Mouse (Mus musculus): Measurements from ENCODE around the gene Sdf4. TPM values are rescaled to one million over a fixed set of nuclear protein-coding genes. Genes with fewer than 3 reads are reported as not detected.

Gene Sdf4
- total and polyA plus RNA-seq, 3 experiments: 31.8 to 163 (median 94.4) TPM

DNA sequence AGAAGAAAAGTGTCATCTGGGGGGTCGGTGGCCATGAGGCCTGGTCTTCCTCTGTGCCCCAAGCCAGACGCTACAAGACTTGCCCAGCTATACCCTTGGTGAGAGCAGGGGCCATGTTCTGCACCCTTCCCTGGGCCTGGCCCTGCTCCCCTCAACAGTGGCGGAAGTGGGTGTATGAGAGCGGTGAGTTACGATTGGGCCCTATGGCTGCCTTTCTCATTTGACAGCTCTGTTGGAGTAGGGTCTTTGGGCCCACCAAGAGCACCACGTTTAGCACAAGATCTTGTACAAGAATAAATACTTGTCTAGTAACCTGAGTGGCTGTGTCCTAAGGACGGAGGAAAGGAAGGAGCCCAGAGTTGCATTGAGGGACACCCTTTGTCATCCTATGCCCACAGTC is 35.9 kb downstream of the Sdf4 start:
- TF ChIP-seq CTCF (IDR thresholded peaks at IDR 0.05; ENCODE audit: low read depth, low read length) (no peak), GATA1 (IDR thresholded peaks at IDR 0.05; ENCODE audit: borderline replicate concordance, low read length) (no peak), TAL1 (conservative IDR thresholded peaks at IDR 0.05; ENCODE audit: low read depth, low read length) (no peak), GATA2 (IDR thresholded peaks at IDR 0.05; ENCODE audit: borderline replicate concordance, low read depth, low read length) (no peak), POLR2AphosphoS5 (IDR thresholded peaks at IDR 0.05; ENCODE audit: insufficient replicate concordance, low read depth, low read length) (no peak)
- peaks cover 23% of the 10 kb centered on the region for H3K27me3 ChIP-seq (ENCODE audit: insufficient read depth, low read length)
- H3K9me3 ChIP-seq (replicated peaks): no peaks in the 10 kb centered on the region
- H3K4me3 ChIP-seq (ENCODE audit: low read depth, low read length): no peak overlapping the region
- peaks cover 15% of the 10 kb centered on the region for H3K4me1 ChIP-seq (ENCODE audit: insufficient read depth, low read depth, low read length)
- no peaks in the 10 kb centered on the region for H3K36me3 ChIP-seq (replicated peaks)
- ATAC-seq (ENCODE audit: extremely low read depth, insufficient number of reproducible peaks, low FRiP score, poor library complexity, severe bottlenecking): no peak
- no peak for DNase-seq (ENCODE audit: low spot score)

DNA sequence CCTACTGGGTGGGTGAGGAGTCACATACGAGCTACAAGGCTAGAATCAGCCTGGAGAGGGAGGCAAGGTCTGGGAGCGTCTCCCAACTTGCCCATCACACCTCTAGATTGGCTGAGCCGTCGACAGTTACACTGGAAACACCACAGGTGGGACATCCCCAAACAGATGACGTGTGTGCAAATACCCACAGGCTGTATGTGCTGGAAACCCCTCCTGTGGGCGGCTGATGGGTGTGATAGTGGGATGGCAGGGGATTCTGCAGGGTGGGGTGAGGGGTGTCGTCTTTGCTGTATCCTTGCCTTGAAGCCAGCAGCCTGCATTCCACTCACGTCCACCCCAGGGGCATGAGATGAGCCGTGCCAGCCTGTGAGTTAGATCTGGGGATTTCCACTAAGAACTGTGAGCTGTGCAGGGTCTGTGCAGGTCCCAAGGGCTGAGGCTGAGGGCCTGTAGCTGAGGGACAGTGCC is 38.0 kb downstream of the Sdf4 start:
- Histone ChIP-seq H3K9me3 (replicated peaks) (no peaks in the 10 kb centered on the region), H3K4me1 (ENCODE audit: insufficient read depth, low read depth, low read length) (peaks cover 15% of the 10 kb centered on the region), H3K27me3 (ENCODE audit: insufficient read depth, low read length) (peaks cover 30% of the 10 kb centered on the region), H3K36me3 (replicated peaks) (no peaks in the 10 kb centered on the region), H3K4me3 (ENCODE audit: low read depth, low read length) (no peak overlapping the region)
- DNase-seq (ENCODE audit: low spot score) (no peak), ATAC-seq (ENCODE audit: extremely low read depth, insufficient number of reproducible peaks, low FRiP score, poor library complexity, severe bottlenecking) (no peak)
- TF ChIP-seq GATA2 (IDR thresholded peaks at IDR 0.05; ENCODE audit: borderline replicate concordance, low read depth, low read length) (no peak), CTCF (IDR thresholded peaks at IDR 0.05; ENCODE audit: low read depth, low read length) (no peak), GATA1 (IDR thresholded peaks at IDR 0.05; ENCODE audit: borderline replicate concordance, low read length) (no peak), TAL1 (conservative IDR thresholded peaks at IDR 0.05; ENCODE audit: low read depth, low read length) (no peak), POLR2AphosphoS5 (IDR thresholded peaks at IDR 0.05; ENCODE audit: insufficient replicate concordance, low read depth, low read length) (no peak)

- no peak for ATAC-seq (ENCODE audit: extremely low read depth, insufficient number of reproducible peaks, low FRiP score, poor library complexity, severe bottlenecking)
- Histone ChIP-seq H3K4me1 (ENCODE audit: insufficient read depth, low read depth, low read length) (peaks cover 15% of the 10 kb centered on the region), H3K4me3 (ENCODE audit: low read depth, low read length) (no peak overlapping the region), H3K36me3 (replicated peaks) (no peaks in the 10 kb centered on the region), H3K9me3 (replicated peaks) (no peaks in the 10 kb centered on the region), H3K27me3 (ENCODE audit: insufficient read depth, low read length) (peaks cover 31% of the 10 kb centered on the region)
- TF ChIP-seq GATA2 (IDR thresholded peaks at IDR 0.05; ENCODE audit: borderline replicate concordance, low read depth, low read length) (no peak), TAL1 (conservative IDR thresholded peaks at IDR 0.05; ENCODE audit: low read depth, low read length) (no peak), CTCF (IDR thresholded peaks at IDR 0.05; ENCODE audit: low read depth, low read length) (no peak), POLR2AphosphoS5 (IDR thresholded peaks at IDR 0.05; ENCODE audit: insufficient replicate concordance, low read depth, low read length) (no peak), GATA1 (IDR thresholded peaks at IDR 0.05; ENCODE audit: borderline replicate concordance, low read length) (no peak)
- DNase-seq (ENCODE audit: low spot score): no peak
These were observed 38.6 kb downstream of the Sdf4 start for GRCm38 (mm10) chr4:156031255-156031592.

GRCm38 (mm10) chr4:156031593-156032391 is 39.1 kb downstream of the Sdf4 start:
- no peak overlapping the region for H3K4me3 ChIP-seq (ENCODE audit: low read depth, low read length)
- DNase-seq (ENCODE audit: low spot score) (no peak), ATAC-seq (ENCODE audit: extremely low read depth, insufficient number of reproducible peaks, low FRiP score, poor library complexity, severe bottlenecking) (0 out of 2 replicates have a peak, but pooled peaks have one; percentile 8)
- no peaks in the 10 kb centered on the region for H3K9me3 ChIP-seq (replicated peaks)
- peaks cover 15% of the 10 kb centered on the region for H3K4me1 ChIP-seq (ENCODE audit: insufficient read depth, low read depth, low read length)
- TF ChIP-seq CTCF (IDR thresholded peaks at IDR 0.05; ENCODE audit: low read depth, low read length): no peak
- TF ChIP-seq POLR2AphosphoS5 (IDR thresholded peaks at IDR 0.05; ENCODE audit: insufficient replicate concordance, low read depth, low read length): no peak
- TF ChIP-seq TAL1 (conservative IDR thresholded peaks at IDR 0.05; ENCODE audit: low read depth, low read length): no peak
- no peak for TF ChIP-seq GATA2 (IDR thresholded peaks at IDR 0.05; ENCODE audit: borderline replicate concordance, low read depth, low read length)
- no peak for TF ChIP-seq GATA1 (IDR thresholded peaks at IDR 0.05; ENCODE audit: borderline replicate concordance, low read length)
- peaks cover 30% of the 10 kb centered on the region for H3K27me3 ChIP-seq (ENCODE audit: insufficient read depth, low read length)
- H3K36me3 ChIP-seq (replicated peaks): no peaks in the 10 kb centered on the region

GRCm38 (mm10) chr4:156032856-156033255 is 40.2 kb downstream of the Sdf4 start:
- Histone ChIP-seq H3K4me1 (ENCODE audit: insufficient read depth, low read depth, low read length) (peaks cover 15% of the 10 kb centered on the region), H3K4me3 (ENCODE audit: low read depth, low read length) (no peak overlapping the region), H3K27me3 (ENCODE audit: insufficient read depth, low read length) (peaks cover 30% of the 10 kb centered on the region), H3K9me3 (replicated peaks) (no peaks in the 10 kb centered on the region), H3K36me3 (replicated peaks) (no peaks in the 10 kb centered on the region)
- ATAC-seq (ENCODE audit: extremely low read depth, insufficient number of reproducible peaks, low FRiP score, poor library complexity, severe bottlenecking): no peak
- TF ChIP-seq CTCF (IDR thresholded peaks at IDR 0.05; ENCODE audit: low read depth, low read length) (no peak), GATA2 (IDR thresholded peaks at IDR 0.05; ENCODE audit: borderline replicate concordance, low read depth, low read length) (no peak), TAL1 (conservative IDR thresholded peaks at IDR 0.05; ENCODE audit: low read depth, low read length) (no peak), POLR2AphosphoS5 (IDR thresholded peaks at IDR 0.05; ENCODE audit: insufficient replicate concordance, low read depth, low read length) (no peak), GATA1 (IDR thresholded peaks at IDR 0.05; ENCODE audit: borderline replicate concordance, low read length) (no peak)
- DNase-seq (ENCODE audit: low spot score): no peak

GRCm38 (mm10) chr4:156033476-156034119 is 40.9 kb downstream of the Sdf4 start:
- no peaks in the 10 kb centered on the region for H3K9me3 ChIP-seq (replicated peaks)
- peaks cover 15% of the 10 kb centered on the region for H3K4me1 ChIP-seq (ENCODE audit: insufficient read depth, low read depth, low read length)
- no peaks in the 10 kb centered on the region for H3K36me3 ChIP-seq (replicated peaks)
- no peak overlapping the region for H3K4me3 ChIP-seq (ENCODE audit: low read depth, low read length)
- ATAC-seq (ENCODE audit: extremely low read depth, insufficient number of reproducible peaks, low FRiP score, poor library complexity, severe bottlenecking): peak; percentile 34; the same call in 1 of the 2 replicates
- peak; percentile 21 for DNase-seq (ENCODE audit: low spot score)
- TF ChIP-seq GATA1 (IDR thresholded peaks at IDR 0.05; ENCODE audit: borderline replicate concordance, low read length) (no peak), CTCF (IDR thresholded peaks at IDR 0.05; ENCODE audit: low read depth, low read length) (peak; percentile 38; the same call in 1 of the 2 replicates), TAL1 (conservative IDR thresholded peaks at IDR 0.05; ENCODE audit: low read depth, low read length) (no peak), POLR2AphosphoS5 (IDR thresholded peaks at IDR 0.05; ENCODE audit: insufficient replicate concordance, low read depth, low read length) (no peak), GATA2 (IDR thresholded peaks at IDR 0.05; ENCODE audit: borderline replicate concordance, low read depth, low read length) (no peak)
- peaks cover 30% of the 10 kb centered on the region for H3K27me3 ChIP-seq (ENCODE audit: insufficient read depth, low read length)
